Mouse (Mus musculus): ENCODE data around the gene Olfr548-ps1.
A peak's percentile ranks its signal among the peaks of the same experiment; 100 is the strongest.
"Not testable (repeated sequence)": the region's sequence is repeated elsewhere in the genome, so short reads cannot be mapped to it uniquely, and the experiment has no call there.

Olfr548-ps1 gene

GRCm38 (mm10) chr7:102540596-102540995 lies at the start of gene Olfr548-ps1:
Gene Olfr548-ps1, plus strand, starts transcription at chr7:102540896.
- DNase-seq: no peak

GRCm38 (mm10) chr7:102494416-102494815 lies 46.3 kb upstream of the Olfr548-ps1 start:
- DNase-seq: not testable (repeated sequence)

GRCm38 (mm10) chr7:102499473-102499872 lies 41.2 kb upstream of the Olfr548-ps1 start, which contains the start of gene Olfr545:
Gene Olfr545, minus strand, starts transcription at chr7:102499573.
- DNase-seq: no peak

GRCm38 (mm10) chr7:102501986-102502385 lies 38.7 kb upstream of the Olfr548-ps1 start:
- DNase-seq: no peak

GRCm38 (mm10) chr7:102506848-102507247 lies 33.8 kb upstream of the Olfr548-ps1 start:
- peak; percentile 35 to 65 for DNase-seq

GRCm38 (mm10) chr7:102508066-102508465 lies 32.6 kb upstream of the Olfr548-ps1 start:
- no peak for DNase-seq

- no peak for DNase-seq
These were observed 32.0 kb upstream of the Olfr548-ps1 start for GRCm38 (mm10) chr7:102508666-102509065.

GRCm38 (mm10) chr7:102509726-102510125 lies 31.0 kb upstream of the Olfr548-ps1 start:
- no peak for DNase-seq

- no peak for DNase-seq
These were observed 28.8 kb upstream of the Olfr548-ps1 start for GRCm38 (mm10) chr7:102511927-102512326.

GRCm38 (mm10) chr7:102512814-102513435 lies 27.8 kb upstream of the Olfr548-ps1 start:
- DNase-seq: peak; percentile 63 to 91

- DNase-seq: no peak
These were observed 26.6 kb upstream of the Olfr548-ps1 start for GRCm38 (mm10) chr7:102514144-102514543.

- no peak for DNase-seq
These were observed 24.2 kb upstream of the Olfr548-ps1 start for GRCm38 (mm10) chr7:102516261-102517050.

GRCm38 (mm10) chr7:102517051-102517335 lies 23.7 kb upstream of the Olfr548-ps1 start:
- no peak for DNase-seq

- DNase-seq: no peak
These were observed 11.6 kb upstream of the Olfr548-ps1 start for GRCm38 (mm10) chr7:102529052-102529451.

GRCm38 (mm10) chr7:102534449-102534848 lies 6.2 kb upstream of the Olfr548-ps1 start, which contains the start of gene Olfr547:
Gene Olfr547, plus strand, starts transcription at chr7:102534749.
- DNase-seq: no peak

GRCm38 (mm10) chr7:102541251-102541650 lies 555 bp downstream of the Olfr548-ps1 start:
- no peak for DNase-seq

- DNase-seq: no peak
These were observed 8.9 kb downstream of the Olfr548-ps1 start, which contains the start of gene Olfr549 for GRCm38 (mm10) chr7:102549570-102549969. Gene Olfr549, plus strand, starts transcription at chr7:102549870.

GRCm38 (mm10) chr7:102553279-102553678 lies 12.6 kb downstream of the Olfr548-ps1 start:
- DNase-seq: no peak

- peak; percentile 81 to 83 for DNase-seq
These were observed 24.6 kb downstream of the Olfr548-ps1 start, which contains the start of gene Trim21 for GRCm38 (mm10) chr7:102564999-102565997. Gene Trim21, minus strand, starts transcription at chr7:102565486.

- DNase-seq: no peak
These were observed 25.5 kb downstream of the Olfr548-ps1 start for GRCm38 (mm10) chr7:102566219-102566618.

GRCm38 (mm10) chr7:102571142-102571541 lies 30.4 kb downstream of the Olfr548-ps1 start, which contains the start of gene Olfr550:
Gene Olfr550, plus strand, starts transcription at chr7:102571442.
- DNase-seq: no peak

- no peak for DNase-seq
These were observed 32.6 kb downstream of the Olfr548-ps1 start for GRCm38 (mm10) chr7:102573174-102573830.
